Mouse (Mus musculus): Measurements from ENCODE around the gene Sumf1.

The Sumf1 gene

DNA sequence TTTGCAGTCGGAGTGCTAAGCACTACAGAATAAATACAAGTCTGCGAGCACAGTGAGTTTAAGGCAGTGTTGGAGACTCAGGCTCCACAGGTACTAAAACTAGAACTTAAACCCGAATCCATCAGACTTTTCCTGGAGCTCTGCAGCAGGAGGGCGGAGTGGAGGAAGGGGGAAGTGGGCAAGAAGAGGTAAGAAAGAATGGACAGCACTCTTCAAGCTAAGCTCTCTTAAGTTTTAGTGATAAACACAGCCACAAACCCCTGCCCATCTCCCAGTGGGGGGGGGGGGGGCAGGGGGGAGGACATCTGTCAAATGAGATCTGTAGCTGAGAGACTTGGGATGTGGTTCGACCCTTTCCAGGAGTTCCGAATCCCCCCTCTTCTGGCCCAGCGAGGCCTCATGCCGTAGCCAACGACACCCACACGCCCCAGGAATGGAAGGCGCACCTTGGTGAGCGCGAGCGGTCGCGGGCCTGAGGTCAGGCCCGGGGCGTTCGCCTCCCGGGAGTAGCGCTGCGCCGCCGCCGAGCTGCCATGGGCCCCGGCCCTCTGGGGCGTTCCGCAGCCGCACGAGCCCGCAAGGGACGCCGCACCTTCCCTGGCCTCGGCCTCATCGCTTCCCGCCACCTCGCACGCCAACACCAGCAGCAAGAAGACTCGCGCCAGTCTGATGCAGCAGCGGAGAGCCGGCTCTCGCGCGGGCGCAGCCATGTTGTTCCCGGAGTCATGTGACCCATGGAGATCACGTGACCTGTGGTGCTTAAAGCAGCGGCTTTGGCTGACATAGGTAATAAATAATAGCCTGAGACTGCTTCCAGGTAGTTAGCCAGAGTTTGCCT is at the start of gene Sumf1:
TSS of gene Sumf1 (minus strand) at position 736 of the 838 bp plus-strand sequence.
- DNase-seq, result peak; percentile 92

DNA sequence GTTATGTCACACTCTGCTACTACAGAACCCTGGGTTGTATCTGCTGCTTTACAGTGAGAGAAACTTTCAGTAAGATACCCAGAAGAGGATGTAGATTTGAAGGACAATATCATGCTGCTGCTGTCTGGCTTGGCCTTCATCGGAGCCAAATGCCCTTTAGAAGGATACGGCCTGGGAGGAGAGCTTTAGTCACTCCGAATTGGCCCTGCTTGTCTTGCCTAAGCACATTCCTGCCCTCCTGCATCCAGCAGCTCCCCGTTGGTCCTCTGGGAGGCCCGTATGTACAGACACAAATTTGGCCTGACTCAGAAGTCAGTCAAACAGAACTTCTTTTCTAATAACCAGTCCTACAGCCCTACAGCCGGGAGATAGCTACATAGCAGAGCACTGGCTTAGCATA is 49.2 kb upstream of the Sumf1 start:
- DNase-seq, result no peak

DNA sequence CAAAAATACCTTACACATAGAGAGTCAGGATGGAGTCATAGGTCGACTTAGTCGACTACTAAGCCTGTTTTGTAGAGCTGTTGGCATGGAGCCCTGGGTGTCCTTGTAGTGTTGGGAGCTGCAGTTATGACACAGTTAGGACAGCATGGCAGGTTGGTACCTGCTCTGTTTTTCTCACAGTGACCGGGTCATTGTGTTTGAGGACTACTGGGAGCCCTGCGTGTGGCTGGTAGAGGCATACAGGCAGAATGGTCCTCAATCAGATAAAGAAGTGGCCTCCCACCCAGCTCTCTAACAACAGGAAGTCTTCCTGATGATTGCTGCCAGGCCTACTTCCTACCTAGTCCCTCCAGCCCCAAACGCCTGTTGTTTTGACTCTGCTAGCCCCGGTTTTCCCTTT is 47.7 kb upstream of the Sumf1 start:
- DNase-seq, result no peak

DNA sequence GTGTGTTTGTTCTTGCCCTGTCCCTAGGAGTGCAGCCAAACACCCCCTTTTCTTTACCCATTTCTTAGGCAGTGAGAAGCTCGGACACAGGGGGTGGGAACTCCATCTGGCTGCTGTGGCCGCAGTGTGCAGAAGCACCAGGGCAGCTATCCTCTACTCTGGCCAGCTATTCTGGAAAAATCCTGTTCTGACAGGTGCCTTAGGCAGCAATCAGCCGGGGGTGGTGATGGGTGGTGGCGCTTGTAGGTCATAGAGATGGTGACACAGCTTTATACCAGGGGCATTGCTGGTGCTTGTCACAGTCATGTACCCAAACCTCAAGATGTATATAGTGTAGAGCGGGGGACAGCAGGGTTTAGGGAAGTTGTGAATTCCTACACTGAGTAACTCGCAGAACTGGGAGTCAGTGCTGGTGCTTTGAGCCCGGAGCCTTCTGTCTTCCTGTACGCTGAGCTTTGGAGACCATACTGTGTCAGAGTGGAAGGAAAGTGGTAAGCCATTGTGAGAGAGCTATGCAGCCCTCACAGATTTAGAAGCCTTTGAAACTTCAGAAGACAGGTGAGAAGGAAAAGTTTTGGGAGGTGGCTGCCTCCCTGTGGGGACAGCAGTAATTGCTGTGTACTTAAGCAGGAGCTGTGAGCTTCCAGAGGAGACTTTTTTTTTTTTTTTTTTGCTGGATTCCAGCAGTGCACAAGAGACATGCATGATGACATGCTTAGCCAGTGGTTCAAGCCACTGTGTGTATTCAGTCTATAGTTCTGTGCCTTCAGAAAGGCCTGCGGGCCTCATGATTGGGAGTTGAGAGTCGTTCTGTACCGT is 46.7 kb upstream of the Sumf1 start:
- DNase-seq, result no peak

DNA sequence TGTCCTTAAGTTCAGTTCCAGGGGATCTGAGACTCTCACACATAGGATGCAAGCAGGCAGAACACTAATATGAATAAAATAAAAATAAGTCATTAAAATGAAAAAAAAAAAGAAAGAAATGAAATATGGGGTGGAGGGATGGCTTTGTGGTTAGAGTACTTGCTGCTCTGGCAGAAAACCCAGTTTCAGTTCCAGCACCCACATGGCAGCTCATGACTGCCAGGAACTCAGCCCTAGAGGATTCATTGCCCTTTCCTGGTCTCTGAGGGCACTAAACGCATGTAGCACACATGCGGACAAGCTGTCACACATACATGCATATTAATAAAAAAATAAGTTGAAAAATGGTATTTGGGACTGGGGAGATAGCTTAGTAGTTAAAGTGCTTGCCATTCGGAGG is 45.2 kb upstream of the Sumf1 start:
- DNase-seq, result no peak

DNA sequence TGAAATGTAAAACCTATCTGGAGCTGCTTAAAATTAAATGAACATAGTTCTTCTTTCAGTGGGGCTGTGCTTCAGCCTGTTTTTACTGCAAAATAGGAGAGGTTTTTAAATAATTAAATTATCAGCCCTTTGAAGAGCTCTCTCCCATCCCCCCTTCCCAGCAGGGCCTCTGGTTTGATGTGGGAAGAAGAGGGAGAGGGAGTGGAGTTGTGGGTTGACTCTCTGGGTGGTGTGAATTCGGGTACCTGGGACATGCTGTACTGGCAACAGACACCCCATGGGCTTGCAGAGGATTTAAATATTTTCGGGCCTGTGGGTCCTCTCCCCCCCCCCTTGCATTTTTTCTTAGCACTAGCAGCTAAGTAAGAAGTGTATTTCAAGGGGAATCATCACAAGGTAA is 43.2 kb upstream of the Sumf1 start:
- no peak for DNase-seq

DNA sequence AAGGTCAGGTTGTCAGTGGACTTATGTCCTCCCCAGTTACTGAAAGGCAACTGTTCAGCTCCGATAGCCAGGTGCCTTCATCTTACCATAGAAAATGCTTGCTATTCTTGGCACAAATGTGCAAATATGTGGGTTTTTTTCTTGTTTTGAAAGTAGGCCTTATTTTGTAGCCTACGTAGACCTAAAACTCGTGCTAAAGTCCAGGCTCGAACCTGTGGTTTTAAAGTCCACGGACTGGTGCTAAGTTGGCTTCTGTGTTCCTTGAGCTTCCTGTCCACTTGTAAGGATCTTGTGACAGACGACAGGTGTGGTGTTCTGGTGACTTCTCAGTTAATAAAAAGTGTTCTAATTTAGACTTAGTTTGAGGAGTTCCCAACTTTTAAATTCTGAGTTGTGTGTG is 42.7 kb upstream of the Sumf1 start:
- DNase-seq, result no peak

DNA sequence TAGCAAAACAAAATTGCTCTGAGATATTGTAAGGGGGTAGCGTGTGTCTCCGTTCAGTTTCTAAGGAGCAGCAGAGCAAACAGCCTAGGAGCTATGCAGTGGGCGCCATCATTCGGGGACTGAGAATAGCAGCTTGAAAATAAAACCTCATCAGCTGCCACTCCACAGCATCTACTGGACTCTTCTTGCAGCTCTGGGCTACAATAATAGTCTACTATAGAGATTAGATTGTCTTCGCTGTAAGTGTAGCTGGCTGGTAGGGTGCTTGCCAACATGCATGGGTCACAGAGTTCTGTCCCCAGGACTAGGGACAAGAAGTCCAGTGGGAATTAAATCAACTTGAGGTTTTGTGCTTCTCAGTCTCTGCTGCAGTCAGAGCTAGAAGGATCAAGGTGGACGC is 42.1 kb upstream of the Sumf1 start:
- no peak for DNase-seq

DNA sequence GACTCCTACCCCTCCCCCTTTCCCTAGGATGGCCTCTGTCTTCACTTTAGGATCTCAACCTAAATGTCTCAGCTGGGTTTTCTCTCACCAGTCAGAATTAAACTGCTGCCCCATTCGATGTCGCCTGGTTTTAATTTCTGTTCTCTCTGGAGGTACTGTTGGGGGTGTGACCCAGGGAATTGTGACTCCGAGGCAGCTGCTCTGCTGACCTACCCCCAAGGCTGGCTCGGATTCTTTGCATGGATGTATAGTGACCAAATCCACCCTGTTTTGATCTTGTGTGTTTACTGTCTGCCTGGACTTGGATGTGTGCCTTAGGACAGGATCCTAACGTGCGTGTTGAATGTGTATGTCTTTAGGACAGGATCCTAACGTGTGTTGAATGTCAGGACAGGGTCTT is 40.8 kb upstream of the Sumf1 start:
- no peak for DNase-seq

DNA sequence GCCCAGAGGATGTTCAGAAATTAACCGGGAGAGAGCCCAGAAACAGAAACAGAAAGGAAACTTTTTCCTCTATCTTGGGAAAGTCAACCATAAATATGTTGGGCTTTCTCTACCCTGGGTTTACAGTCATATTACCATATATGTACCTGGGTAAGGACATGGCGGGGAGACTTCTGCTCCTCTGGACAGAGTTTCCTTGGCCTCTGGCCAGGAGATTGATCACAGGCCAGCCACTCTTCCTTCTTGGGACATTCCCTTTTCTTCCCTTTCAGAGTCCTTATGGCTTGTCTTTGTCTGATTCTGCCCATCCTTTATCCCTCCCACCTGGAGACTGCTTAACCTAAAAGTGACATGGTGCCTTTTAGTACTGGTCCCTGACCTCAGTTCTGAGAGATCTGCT is 39.6 kb upstream of the Sumf1 start:
- DNase-seq, result no peak

DNA sequence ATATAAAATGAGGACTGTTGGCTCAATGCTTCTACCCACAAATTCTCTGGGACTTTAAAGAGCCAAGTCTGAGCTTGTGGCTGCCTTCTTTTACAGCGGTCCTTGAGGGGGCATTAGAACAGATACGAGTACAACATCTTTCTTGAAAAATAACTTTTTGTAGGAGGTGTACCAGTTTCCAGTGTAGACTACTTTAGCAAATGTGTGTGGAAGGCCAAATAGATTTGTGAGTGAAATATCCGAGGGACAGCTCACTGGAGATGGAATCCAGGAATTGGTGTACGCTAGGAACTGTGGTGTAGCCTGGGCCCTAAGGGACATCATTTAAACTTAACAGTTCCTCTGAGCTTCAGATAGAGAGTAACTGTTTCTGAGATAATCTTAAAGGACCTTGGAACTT is 39.0 kb upstream of the Sumf1 start:
- DNase-seq, result no peak

DNA sequence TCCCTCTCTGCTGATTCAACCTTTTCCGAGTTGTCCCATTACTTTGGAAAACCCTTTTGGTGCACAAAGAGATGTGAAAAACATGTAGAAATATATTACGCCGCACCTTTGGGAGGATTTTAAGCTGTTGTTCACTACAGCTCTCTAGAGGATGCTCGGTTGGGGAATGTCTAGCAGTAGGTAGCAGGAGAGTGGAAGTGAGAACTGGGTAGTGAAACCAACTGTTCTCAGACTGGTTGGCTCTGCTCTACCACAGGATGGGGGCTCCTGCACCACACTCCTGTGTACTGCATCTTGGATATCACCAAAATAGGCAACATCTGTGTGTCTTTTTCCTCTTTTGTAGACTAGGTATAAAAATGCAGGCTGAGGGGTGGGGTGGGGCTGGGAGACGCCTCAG is 37.5 kb upstream of the Sumf1 start:
- DNase-seq, result no peak

DNA sequence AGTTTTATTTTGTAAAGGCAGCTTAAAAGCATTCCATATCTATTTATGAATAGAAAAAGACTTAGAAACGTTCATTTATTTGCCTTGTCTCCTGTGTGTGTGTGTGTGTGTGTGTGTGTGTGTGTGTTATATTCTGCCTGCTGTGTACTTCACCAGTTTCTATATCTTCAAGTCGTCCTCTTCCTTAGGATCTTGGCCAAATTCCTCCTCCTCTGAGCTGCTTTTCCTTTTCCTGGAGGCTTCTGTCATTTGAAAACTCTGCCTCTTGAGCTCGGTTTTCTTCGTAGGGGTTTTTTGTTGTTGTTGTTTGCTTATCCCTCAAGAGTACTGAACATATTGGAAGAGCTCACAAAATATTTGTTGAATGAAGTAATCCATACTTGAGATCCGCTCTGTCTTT is 37.1 kb upstream of the Sumf1 start:
- DNase-seq, result no peak

DNA sequence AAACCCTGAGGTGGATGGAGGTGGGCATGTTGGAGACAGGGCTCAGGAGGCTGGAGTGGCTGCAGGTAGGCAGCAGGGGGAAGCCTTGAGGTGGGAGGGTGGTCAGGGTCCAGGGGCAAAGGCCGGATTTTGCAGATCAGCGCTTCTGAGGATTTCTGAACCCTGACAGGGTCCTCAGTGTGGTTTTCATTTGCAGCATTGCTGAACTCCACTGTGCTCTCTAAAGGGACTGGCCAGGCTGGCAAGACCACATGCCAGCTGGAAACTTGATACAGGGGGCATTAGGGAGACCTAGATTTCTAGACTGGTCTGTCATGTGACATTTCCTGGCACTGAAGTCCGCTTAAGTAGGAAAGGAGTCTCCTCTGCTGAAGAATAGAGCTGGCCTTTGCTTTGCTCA is 32.6 kb upstream of the Sumf1 start:
- DNase-seq, result no peak

DNA sequence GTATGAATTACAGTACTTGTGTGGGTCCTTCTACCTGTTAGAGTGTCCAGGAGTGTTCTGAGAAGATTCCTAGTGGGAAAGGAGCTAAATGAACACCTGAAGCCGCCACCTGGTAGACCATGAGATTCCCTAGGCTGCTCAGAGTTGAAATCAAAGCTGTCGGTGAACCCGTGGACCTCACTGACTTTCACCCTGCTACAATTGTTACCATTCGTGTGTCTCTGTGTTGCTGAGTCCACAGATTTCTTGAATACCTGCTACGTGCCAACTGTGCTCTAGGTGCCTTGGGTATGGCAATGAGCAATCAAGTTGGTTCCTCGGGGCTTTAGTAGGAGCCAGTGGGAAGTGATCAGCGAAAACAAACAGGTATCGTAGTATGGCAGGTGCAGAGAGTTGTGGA is 31.4 kb upstream of the Sumf1 start:
- DNase-seq, result no peak

DNA sequence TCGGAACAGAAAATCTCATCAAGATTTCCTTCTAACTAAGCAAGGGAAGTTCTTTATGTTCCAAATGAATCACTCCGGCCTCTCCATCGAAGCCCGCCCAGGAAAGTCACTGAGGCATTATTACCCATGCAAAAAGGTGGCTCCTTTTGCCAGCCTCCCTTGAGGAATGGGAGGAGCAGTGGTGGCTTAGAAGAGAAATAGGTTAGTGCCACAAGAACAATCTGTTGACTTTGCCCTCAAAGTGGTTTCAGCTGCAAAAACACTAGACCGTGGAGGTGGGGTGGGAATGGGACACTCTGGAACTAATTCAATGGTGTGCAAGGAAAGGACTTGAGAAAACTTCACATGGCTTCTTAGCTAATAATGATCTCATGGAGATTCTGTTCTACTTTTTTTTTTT is 30.7 kb upstream of the Sumf1 start:
- no peak for DNase-seq

DNA sequence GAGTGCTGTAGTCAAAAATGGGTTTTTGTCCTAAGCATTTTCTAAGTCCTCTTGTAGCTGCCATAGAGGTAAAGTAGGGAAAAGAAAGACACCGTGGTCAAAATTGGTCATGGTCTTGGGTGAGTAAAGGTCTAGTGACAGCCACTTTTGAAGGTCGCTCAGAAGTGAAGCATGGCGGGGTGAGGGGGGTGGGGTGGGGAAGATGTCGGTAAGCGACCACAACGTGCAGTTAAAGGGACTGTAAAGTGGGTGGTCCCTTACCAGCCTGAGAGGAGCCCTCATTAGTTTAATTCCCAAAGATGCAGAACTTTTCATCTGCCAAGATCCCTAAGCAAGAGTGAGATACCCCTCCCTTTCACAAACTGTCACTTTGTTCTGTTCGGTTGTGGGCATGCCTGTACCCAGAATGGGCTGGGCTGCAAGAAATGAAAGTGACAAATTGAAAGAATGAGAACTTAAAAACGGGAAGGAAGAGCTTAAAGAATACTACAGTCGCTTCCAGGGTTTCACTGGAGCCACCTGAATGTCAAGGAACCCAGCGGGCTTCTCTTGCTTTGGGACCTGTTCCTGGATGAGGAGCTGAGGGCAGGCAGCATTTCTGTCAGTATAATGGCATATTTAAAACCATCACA is 29.0 kb upstream of the Sumf1 start:
- DNase-seq, result no peak

DNA sequence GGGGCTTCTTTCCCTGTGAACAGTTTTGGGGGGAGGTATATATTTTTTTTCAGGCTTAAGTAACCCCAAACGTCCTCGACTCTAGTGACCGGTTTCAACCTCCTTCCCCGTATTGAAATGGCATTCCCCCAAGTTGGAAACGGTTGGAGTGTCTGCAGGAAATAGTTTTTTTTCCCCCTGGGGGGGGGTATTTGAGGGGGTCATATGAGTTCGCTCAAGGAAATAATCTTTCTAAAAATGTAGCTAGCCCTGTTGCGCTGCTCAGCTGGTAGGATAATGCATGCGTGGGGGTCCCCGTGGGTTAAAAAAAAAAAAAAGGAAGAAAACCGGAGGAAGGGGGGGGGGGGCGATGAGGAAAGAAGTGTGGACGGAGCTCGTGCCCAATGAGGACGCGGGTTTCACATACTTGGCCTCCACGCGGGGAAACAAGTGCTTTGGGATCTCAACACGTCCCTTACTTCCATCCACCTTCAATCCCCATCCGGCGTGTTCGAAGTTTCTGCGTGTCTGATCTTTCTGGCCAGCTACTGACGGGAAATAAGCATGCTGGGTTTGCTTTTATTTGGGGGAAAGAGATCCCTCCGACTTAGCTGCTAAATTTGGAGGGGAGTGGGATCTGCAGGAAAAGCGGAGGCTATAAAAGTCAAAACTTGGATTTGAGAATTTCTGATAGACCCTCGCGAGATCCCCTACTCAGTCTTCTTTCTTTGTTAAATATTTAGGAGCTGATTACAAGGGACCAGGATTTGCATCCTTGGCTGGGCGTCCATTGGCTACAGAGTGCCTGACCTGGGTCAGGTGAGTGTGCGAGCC is 28.3 kb upstream of the Sumf1 start:
- peak; percentile 33 for DNase-seq

DNA sequence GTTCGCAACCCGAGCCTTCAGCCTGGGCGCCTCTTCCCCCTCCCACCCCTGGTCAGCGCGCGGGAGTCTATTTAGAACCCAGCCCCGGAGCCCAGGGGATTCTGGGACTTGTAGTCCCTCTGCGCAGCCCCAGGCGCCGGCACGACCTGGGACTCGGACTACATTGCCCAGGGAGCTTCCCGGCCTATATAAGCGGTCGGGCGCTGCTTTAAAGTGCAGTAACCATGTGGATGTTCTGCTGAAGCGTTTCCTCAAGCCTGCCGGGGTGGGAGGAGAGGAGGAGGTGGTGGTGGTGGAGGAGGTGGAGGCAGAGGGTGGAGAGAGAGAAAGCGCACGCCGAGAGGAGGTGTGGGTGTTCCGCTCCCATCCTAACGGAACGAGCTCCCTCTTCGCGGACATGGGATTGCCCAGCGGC is 27.5 kb upstream of the Sumf1 start, which contains the start of gene Itpr1:
TSS of gene Itpr1 (plus strand) at position 216 of the 415 bp plus-strand sequence.
- DNase-seq, result peak; percentile 97

DNA sequence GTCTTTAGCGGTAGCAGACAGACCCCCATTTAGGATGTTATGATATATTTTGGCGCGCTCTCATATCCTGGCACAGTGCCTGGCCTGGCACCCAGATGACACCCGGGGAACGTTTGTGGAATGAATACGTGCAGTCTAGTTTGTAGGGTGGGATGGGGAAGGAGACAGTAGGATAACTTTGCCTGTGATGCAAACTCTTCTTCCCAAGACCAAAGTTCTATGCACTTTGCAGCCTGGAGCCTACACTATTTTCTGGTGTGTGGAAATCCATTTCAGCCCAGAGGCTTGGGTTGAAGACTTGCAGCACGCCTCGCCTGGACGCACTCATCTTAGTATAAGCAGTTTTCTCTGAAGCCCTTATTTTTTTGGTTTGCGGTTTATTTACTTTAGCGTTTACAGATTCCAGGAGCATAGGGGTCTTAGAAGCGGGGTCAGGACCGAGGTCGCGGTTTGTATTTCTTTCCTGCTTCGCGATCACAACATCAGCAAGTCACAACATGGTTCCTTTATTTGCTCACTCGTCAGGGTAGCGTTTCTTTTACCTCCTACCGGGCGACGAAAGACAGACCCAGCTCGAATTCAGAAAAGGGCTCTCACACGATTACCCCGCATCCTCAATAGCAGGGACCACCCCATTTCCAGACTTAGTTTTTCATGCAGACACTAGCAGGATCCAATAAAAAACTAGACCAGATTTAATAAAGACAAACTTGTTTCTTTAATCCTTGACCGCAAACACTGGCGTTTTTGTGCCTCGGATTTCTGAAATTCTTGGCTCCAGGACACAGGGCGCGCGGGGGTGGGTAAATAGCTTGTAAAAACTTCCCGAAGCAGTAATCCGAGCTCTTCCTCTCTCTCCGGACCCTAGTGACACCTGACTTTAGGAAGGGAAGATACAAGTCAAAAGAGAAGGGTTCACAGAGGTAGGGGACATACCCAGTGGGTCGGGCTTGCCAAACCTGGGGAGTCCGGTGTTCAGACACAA is 26.8 kb upstream of the Sumf1 start:
- DNase-seq, result no peak

DNA sequence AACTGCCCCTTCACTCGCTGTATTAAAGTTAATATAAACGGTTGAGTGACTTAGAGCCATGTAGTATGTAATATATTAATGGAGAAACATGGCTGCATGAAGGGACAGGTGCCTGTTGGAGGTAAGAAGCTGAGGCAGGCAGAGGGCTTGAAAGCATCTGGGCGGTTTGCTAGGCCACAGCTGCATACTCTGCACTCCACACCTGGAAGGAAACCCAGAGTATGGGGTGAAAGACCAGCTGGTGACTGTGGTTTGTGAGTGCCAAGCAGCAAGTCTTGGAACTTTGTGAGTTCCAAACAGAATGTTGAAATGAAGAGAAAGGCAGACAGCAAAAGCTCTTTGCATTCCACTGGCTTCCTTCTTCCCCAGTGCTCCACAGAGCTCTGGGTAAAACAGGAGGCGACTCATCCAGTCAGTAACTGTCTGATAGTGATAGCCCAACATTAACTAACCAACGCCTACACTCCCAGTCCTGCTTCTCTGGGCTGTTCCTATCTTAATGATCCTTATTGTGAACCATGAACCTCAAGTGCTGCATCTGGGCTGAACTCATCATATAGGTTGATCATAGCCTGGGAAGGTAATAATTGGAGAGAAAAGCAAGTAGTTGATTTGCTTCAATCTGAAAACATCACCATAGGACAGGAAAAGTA is 21.7 kb upstream of the Sumf1 start:
- DNase-seq, result no peak

Data from right cerebral cortex, postnatal 14 days (tissue).